Mouse (Mus musculus): ENCODE results near the gene Trip10. TPM values are rescaled to one million over a fixed set of nuclear protein-coding genes. Genes with fewer than 3 reads are reported as not detected.

Trip10 gene
- polyA plus RNA-seq, 1 experiment, result 10.1 TPM

- no peaks in the 10 kb centered on the region for H3K4me1 ChIP-seq (ENCODE audit: control insufficient read depth, insufficient read depth, low read length)
- DNase-seq, result peak; percentile 47 to 66
- H3K4me3 ChIP-seq (replicated peaks; ENCODE audit: insufficient read depth, low read depth, low read length), result no peak overlapping the region
- H3K27ac ChIP-seq (ENCODE audit: insufficient read depth, low read length), result no peak overlapping the region
- TF ChIP-seq POLR2A (IDR thresholded peaks at IDR 0.05; ENCODE audit: borderline replicate concordance, insufficient read depth, low read length), result no peak
- TF ChIP-seq CTCF (IDR thresholded peaks at IDR 0.05; ENCODE audit: borderline replicate concordance, insufficient read depth, low read depth, low read length), result peak; percentile 68
- H3K27me3 ChIP-seq (ENCODE audit: control insufficient read depth, insufficient read depth, low read length), result no peaks in the 10 kb centered on the region
- WGBS, result 25% methylated on average over 11 of the region's 11 CpGs
Measured at GRCm38 (mm10) chr17:57219167-57219883, 29.9 kb upstream of the Trip10 start.

- no peak overlapping the region for H3K27ac ChIP-seq (ENCODE audit: insufficient read depth, low read length)
- no peaks in the 10 kb centered on the region for H3K4me1 ChIP-seq (ENCODE audit: control insufficient read depth, insufficient read depth, low read length)
- H3K4me3 ChIP-seq (replicated peaks; ENCODE audit: insufficient read depth, low read depth, low read length), result no peak overlapping the region
- TF ChIP-seq POLR2A (IDR thresholded peaks at IDR 0.05; ENCODE audit: borderline replicate concordance, insufficient read depth, low read length) (no peak), CTCF (IDR thresholded peaks at IDR 0.05; ENCODE audit: borderline replicate concordance, insufficient read depth, low read depth, low read length) (peak; percentile 48; the same call in 1 of the 2 replicates)
- no peak for DNase-seq
- 31% methylated on average over 3 of the region's 3 CpGs for WGBS
- H3K27me3 ChIP-seq (ENCODE audit: control insufficient read depth, insufficient read depth, low read length), result no peaks in the 10 kb centered on the region
Measured at GRCm38 (mm10) chr17:57219884-57220207, 29.4 kb upstream of the Trip10 start.

GRCm38 (mm10) chr17:57221911-57222310 is 27.3 kb upstream of the Trip10 start:
- Histone ChIP-seq H3K4me3 (replicated peaks; ENCODE audit: insufficient read depth, low read depth, low read length) (no peak overlapping the region), H3K4me1 (ENCODE audit: control insufficient read depth, insufficient read depth, low read length) (no peaks in the 10 kb centered on the region), H3K27me3 (ENCODE audit: control insufficient read depth, insufficient read depth, low read length) (no peaks in the 10 kb centered on the region), H3K27ac (ENCODE audit: insufficient read depth, low read length) (no peak overlapping the region)
- 76% methylated on average over 4 of the region's 4 CpGs for WGBS
- TF ChIP-seq CTCF (IDR thresholded peaks at IDR 0.05; ENCODE audit: borderline replicate concordance, insufficient read depth, low read depth, low read length), result no peak
- TF ChIP-seq POLR2A (IDR thresholded peaks at IDR 0.05; ENCODE audit: borderline replicate concordance, insufficient read depth, low read length), result no peak
- DNase-seq, result no peak

GRCm38 (mm10) chr17:57223313-57223712 is 25.9 kb upstream of the Trip10 start:
- TF ChIP-seq POLR2A (IDR thresholded peaks at IDR 0.05; ENCODE audit: borderline replicate concordance, insufficient read depth, low read length) (no peak), CTCF (IDR thresholded peaks at IDR 0.05; ENCODE audit: borderline replicate concordance, insufficient read depth, low read depth, low read length) (no peak)
- WGBS, result 65% methylated on average over 9 of the region's 9 CpGs
- no peak for DNase-seq
- H3K4me3 ChIP-seq (replicated peaks; ENCODE audit: insufficient read depth, low read depth, low read length), result no peak overlapping the region
- H3K27me3 ChIP-seq (ENCODE audit: control insufficient read depth, insufficient read depth, low read length), result no peaks in the 10 kb centered on the region
- H3K27ac ChIP-seq (ENCODE audit: insufficient read depth, low read length), result no peak overlapping the region
- no peaks in the 10 kb centered on the region for H3K4me1 ChIP-seq (ENCODE audit: control insufficient read depth, insufficient read depth, low read length)

- no peak for DNase-seq
- Histone ChIP-seq H3K4me1 (ENCODE audit: control insufficient read depth, insufficient read depth, low read length) (no peaks in the 10 kb centered on the region), H3K4me3 (replicated peaks; ENCODE audit: insufficient read depth, low read depth, low read length) (no peak overlapping the region), H3K27me3 (ENCODE audit: control insufficient read depth, insufficient read depth, low read length) (no peaks in the 10 kb centered on the region), H3K27ac (ENCODE audit: insufficient read depth, low read length) (no peak overlapping the region)
- TF ChIP-seq POLR2A (IDR thresholded peaks at IDR 0.05; ENCODE audit: borderline replicate concordance, insufficient read depth, low read length) (no peak), CTCF (IDR thresholded peaks at IDR 0.05; ENCODE audit: borderline replicate concordance, insufficient read depth, low read depth, low read length) (no peak)
- WGBS, result 87% methylated on average over 2 of the region's 2 CpGs
Measured at GRCm38 (mm10) chr17:57227468-57227867, 21.8 kb upstream of the Trip10 start.

- WGBS, result 93% methylated on average over 3 of the region's 3 CpGs
- TF ChIP-seq POLR2A (IDR thresholded peaks at IDR 0.05; ENCODE audit: borderline replicate concordance, insufficient read depth, low read length), result no peak
- TF ChIP-seq CTCF (IDR thresholded peaks at IDR 0.05; ENCODE audit: borderline replicate concordance, insufficient read depth, low read depth, low read length), result no peak
Measured at GRCm38 (mm10) chr17:57228014-57228413, 21.2 kb upstream of the Trip10 start, which contains the start of gene C3. Gene C3, minus strand, starts transcription at chr17:57228136.

GRCm38 (mm10) chr17:57228873-57229272 is 20.4 kb upstream of the Trip10 start:
- TF ChIP-seq CTCF (IDR thresholded peaks at IDR 0.05; ENCODE audit: borderline replicate concordance, insufficient read depth, low read depth, low read length), result no peak
- no peak for TF ChIP-seq POLR2A (IDR thresholded peaks at IDR 0.05; ENCODE audit: borderline replicate concordance, insufficient read depth, low read length)
- Histone ChIP-seq H3K27ac (ENCODE audit: insufficient read depth, low read length) (no peak overlapping the region), H3K27me3 (ENCODE audit: control insufficient read depth, insufficient read depth, low read length) (no peaks in the 10 kb centered on the region), H3K4me1 (ENCODE audit: control insufficient read depth, insufficient read depth, low read length) (no peaks in the 10 kb centered on the region), H3K4me3 (replicated peaks; ENCODE audit: insufficient read depth, low read depth, low read length) (no peak overlapping the region)
- no peak for DNase-seq
- 89% methylated on average over 3 of the region's 3 CpGs for WGBS

More at GRCm38 (mm10) chr17:57228014-57228413, 21.2 kb upstream of the Trip10 start, which contains the start of gene C3:
- Histone ChIP-seq H3K4me1 (ENCODE audit: control insufficient read depth, insufficient read depth, low read length) (no peaks in the 10 kb centered on the region), H3K4me3 (replicated peaks; ENCODE audit: insufficient read depth, low read depth, low read length) (no peak within 1 kb of the TSS), H3K27ac (ENCODE audit: insufficient read depth, low read length) (no peak within 1 kb of the TSS), H3K27me3 (ENCODE audit: control insufficient read depth, insufficient read depth, low read length) (no peaks in the 10 kb centered on the region)
- DNase-seq, result no peak

Measured in cerebellum, adult 2 months (tissue).